Mouse (Mus musculus) brain, embryonic 18.5 days (tissue): Measurements from ENCODE around the gene Fga.
A peak's percentile ranks its signal among the peaks of the same experiment; 100 is the strongest.

Source experiments
- DNase-seq: peaks from one replicate; pipeline ENCODE4 v3.0.0-alpha.2; 2012; ENCODE audit warnings: low read depth, low spot score

The Fga gene

GRCm38 (mm10) chr3:83025475-83026301, at the start of gene Fga:
Gene Fga (plus strand): TSS chr3:83026076.
- DNase-seq = no peak

- DNase-seq = no peak
These were observed 45.1 kb upstream of the Fga start for GRCm38 (mm10) chr3:82980818-82981217.

GRCm38 (mm10) chr3:82981861-82982260, 44.0 kb upstream of the Fga start:
- DNase-seq = no peak

GRCm38 (mm10) chr3:82984840-82985239, 41.0 kb upstream of the Fga start:
- DNase-seq = no peak

GRCm38 (mm10) chr3:82991963-82992362, 33.9 kb upstream of the Fga start:
- no peak for DNase-seq

GRCm38 (mm10) chr3:82992956-82993355, 32.9 kb upstream of the Fga start:
- DNase-seq = no peak

- DNase-seq = no peak
These were observed 30.5 kb upstream of the Fga start for GRCm38 (mm10) chr3:82995368-82995767.

- DNase-seq = no peak
These were observed 29.2 kb upstream of the Fga start for GRCm38 (mm10) chr3:82996656-82997055.

- DNase-seq = peak; percentile 66
These were observed 27.0 kb upstream of the Fga start for GRCm38 (mm10) chr3:82998772-82999463.

GRCm38 (mm10) chr3:82999995-83000394, 25.9 kb upstream of the Fga start:
- DNase-seq = no peak

GRCm38 (mm10) chr3:83002191-83002590, 23.7 kb upstream of the Fga start:
- DNase-seq = no peak

GRCm38 (mm10) chr3:83003068-83003467, 22.8 kb upstream of the Fga start:
- no peak for DNase-seq

- no peak for DNase-seq
These were observed 21.1 kb upstream of the Fga start for GRCm38 (mm10) chr3:83004801-83005200.

GRCm38 (mm10) chr3:83007557-83007956, 18.3 kb upstream of the Fga start, which contains the start of gene Fgg:
Gene Fgg (plus strand): TSS chr3:83007724.
- no peak for DNase-seq

- no peak for DNase-seq
These were observed 15.6 kb upstream of the Fga start for GRCm38 (mm10) chr3:83010291-83010690.

GRCm38 (mm10) chr3:83011136-83011535, 14.7 kb upstream of the Fga start:
- DNase-seq = no peak

- DNase-seq = no peak
These were observed 14.3 kb upstream of the Fga start for GRCm38 (mm10) chr3:83011565-83011964.

- DNase-seq = no peak
These were observed 13.2 kb upstream of the Fga start for GRCm38 (mm10) chr3:83012636-83013035.

- no peak for DNase-seq
These were observed 11.9 kb upstream of the Fga start for GRCm38 (mm10) chr3:83013951-83014350.

GRCm38 (mm10) chr3:83016236-83016635, 9.6 kb upstream of the Fga start:
- no peak for DNase-seq

- DNase-seq = no peak
These were observed 5.5 kb upstream of the Fga start for GRCm38 (mm10) chr3:83020387-83020786.

GRCm38 (mm10) chr3:83021176-83021575, 4.7 kb upstream of the Fga start:
- no peak for DNase-seq

GRCm38 (mm10) chr3:83025036-83025435, 840 bp upstream of the Fga start:
- no peak for DNase-seq
